Mouse (Mus musculus) duodenum, adult 2 months (tissue): Measurements from ENCODE around the gene Itprip. TPM values are rescaled to one million over a fixed set of nuclear protein-coding genes. Genes with fewer than 3 reads are reported as not detected.

Experiments used
- polyA plus RNA-seq: library from polyadenylated mRNA; depleted of rRNA; stranded (reverse); fragments of >200 nt; gene quantifications from 2 replicates; pipeline ENCODE4 v1.2.3, GENCODE M21; 2012; ENCODE audit warnings: low replicate concordance; rRNA removed

Itprip gene
- polyA plus RNA-seq = 1.7 and 2.1 TPM in 2 replicates

DNA sequence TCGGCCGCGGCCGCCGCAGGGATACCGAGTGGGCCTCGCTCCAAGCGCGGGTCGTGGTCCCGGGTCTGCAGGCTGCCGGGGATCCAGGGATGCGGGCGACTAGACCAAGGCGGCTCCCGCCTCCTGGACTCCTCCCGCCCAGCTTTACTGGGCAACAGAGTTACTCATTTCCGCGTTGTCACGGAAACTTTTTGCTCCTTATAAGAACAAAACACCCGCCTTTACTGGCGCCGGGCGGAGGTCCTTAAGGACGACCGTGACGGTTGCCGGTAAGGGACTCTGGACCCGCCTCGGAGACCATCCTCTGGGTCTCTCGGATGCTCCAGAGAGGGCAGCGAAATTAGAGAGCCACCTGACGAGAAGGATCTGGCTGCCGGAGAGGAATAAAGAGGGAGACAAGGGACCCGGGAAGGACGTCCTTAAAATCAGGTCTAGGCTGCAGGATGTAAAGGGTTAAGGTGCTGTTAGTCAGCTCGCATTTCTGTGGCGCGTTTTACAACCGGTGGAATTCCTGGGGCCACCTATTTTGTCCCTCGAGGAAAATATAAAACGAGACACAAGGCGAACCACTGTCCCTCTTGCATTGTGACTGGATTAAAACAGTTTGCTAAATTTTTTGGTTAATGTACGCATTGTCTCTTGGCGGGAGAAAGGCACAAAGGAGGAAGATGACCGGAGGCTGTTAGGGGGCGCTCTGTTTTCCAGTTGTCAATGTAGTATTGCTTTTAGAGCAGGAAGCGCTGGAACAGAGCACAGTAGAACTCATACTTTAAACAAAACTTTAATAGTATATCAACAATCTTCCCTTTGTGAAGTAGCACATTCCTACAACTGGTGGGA lies at the start of gene Itprip, which contains the start of gene Cfap43:
Itprip (minus strand) TSS at position 174 of the 840 bp plus-strand sequence.
Cfap43 (minus strand) TSS at position 162 of the 840 bp plus-strand sequence.

DNA sequence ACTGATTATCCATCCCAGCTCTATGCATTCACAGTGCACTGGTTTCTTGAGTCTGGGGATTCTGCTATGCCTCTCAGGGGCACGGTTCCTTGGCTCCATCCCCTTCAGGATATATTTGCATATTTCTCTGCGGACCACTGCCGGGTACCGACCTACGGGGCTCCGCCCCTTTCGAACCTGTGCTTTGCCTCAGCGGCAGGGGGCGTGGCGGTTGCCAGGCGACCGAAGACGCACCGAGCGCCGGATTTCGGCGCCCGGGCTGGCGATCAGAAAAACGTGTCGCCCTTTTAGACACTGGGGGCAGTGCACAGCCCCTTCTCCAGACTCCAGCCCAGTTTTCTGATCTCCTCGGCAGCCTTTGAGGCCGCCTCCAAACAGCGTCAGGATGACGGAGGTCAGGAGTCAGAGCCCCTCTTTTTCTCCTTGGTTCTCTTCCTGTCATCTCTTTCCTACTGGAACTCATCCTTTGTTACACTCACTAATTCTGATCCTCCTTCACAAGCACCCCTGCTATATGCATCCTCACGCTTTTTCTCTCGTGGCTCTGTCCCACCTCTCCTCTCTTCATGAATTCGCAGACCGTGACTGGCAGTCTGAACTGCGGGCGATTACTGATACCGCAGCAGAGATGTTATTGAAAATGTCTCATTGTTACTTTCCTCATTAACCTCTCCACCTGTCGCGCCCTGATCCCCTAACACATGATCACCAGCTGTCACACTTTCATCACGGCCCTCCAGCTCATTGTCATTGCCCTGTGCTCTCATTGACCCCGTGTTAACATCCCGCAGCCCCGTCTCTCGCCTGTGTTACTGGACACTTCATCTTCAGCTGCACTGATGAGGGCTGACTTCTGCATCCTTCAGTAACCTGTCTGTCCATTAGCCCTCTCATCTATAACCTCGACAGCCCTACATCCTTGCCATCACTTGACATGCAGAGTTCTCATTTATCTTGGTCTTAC lies 18.6 kb upstream of the Itprip start, which contains the start of gene Cfap58:
Cfap58 (plus strand) TSS at position 233 of the 964 bp plus-strand sequence.

DNA sequence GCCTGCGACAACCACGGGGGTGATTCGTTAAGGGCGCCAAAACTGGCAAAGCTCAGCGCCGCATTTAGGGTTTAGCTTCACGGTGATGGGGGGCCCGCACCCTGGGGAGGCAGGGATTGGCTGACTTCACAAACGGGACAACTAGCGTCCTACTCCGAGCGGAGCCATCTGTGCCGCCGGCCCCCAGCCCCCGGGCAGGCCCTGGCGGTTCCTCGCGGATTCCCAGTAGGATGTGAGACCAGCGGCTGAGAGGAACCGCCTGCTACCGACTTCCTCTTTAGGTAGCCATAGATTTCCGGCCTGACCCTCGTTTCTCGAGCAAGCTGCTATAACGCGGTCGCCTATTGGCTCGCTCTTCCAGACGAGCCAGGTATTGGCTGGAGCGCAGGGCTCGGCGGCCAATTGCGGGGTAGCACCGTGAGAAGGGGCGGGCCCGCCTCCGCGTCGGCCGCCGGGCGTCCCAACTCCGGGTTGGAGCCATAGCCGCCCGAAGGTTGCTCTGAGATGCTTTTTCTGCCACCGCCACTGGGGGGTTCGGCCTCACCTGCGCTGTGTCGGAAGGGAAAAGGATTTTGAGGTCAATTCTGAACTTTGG lies 53.6 kb downstream of the Itprip start, which contains the start of gene Gsto2:
Gsto2 (plus strand) TSS at position 182 of the 595 bp plus-strand sequence.

GRCm38 (mm10) chr19:47854796-47855783 lies 64.0 kb downstream of the Itprip start, which contains the start of gene Gsto1:
Gene Gsto1 (plus strand): TSS chr19:47854970.

Other genes starting within 250 kb of the Itprip start
- 0.11 and 0.62 TPM in 2 replicates for gene Col17a1, start 227.2 kb downstream of the Itprip start, polyA plus RNA-seq
- gene Sfr1, start 187.6 kb downstream of the Itprip start, polyA plus RNA-seq = 20.5 and 22.0 TPM in 2 replicates
- gene Gsto1, start 64.3 kb downstream of the Itprip start, polyA plus RNA-seq = 287 and 346 TPM in 2 replicates
- 0.34 TPM in 1 of 2 replicates, not detected in the other for gene Gsto2, start 53.8 kb downstream of the Itprip start, polyA plus RNA-seq
- 0.26 TPM in 1 of 2 replicates, not detected in the other for gene Cfap43, start within 50 bp of the Itprip start, polyA plus RNA-seq
- not detected in 2 replicates for gene Cfap58, start 18.4 kb upstream of the Itprip start, polyA plus RNA-seq